Mouse (Mus musculus) spleen, postnatal 14 days (tissue): ENCODE data around the gene Ublcp1.
A peak's percentile ranks its signal among the peaks of the same experiment; 100 is the strongest.
"Not testable (repeated sequence)": the region's sequence is repeated elsewhere in the genome, so short reads cannot be mapped to it uniquely, and the experiment has no call there.

Source experiments
- DNase-seq, 2 experiments: peaks; one replicate each; pipeline ENCODE4 v3.0.0; 2021 to 2022; ENCODE audit warnings: low spot score in 2 of 2

Ublcp1 gene

DNA sequence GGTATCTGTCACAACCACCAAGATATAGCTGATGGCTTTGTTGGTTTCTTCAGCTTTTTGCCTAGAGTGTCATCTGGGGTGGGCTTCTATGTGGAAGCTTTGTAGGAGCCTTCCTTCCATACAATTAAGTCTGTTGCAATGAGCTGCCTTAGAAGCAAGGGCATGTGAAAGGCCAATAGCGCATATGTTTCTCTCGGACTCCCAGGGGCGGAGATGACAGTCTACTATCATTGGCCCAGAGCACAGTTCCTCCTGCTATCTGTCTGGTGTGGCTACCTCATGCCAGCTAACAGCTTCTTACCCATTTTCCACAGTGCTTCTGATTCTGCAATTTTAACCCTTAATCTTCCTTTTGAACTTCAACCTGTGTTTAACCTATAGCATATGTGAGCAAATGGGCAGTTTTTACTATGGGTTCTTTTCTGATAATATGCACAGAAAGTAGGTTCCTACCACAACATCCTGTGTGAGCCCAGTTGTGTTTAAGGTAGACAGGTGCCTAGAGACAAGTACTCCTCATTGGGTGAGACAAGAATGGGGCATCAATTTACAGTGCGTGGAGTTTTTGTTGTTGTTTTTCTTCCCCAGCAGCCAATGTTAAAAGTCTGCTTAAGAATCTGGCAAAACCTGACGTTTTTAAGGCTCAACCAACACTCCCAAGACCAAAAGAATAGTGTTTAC, 24.5 kb upstream of the Ublcp1 start:
- no peak for DNase-seq

DNA sequence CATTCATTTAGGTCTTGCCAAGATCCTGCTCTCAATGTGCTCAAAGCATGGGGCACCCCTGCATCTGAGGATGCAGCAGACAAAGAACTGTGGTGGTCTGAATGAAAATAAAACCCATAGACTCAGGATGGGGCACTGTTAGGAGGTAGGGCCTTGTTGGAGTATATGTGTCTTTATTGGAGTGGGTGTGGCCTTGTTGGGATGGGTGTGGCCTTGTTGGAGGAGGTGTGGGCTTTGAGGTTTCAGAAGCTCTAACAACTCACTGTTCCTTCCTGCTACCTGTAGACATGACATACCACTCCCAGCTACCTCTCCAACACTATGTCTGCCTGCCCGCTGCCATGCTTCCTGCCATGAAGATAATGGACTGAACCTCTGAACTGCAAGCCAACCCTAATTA, 18.8 kb upstream of the Ublcp1 start:
- no peak for DNase-seq

DNA sequence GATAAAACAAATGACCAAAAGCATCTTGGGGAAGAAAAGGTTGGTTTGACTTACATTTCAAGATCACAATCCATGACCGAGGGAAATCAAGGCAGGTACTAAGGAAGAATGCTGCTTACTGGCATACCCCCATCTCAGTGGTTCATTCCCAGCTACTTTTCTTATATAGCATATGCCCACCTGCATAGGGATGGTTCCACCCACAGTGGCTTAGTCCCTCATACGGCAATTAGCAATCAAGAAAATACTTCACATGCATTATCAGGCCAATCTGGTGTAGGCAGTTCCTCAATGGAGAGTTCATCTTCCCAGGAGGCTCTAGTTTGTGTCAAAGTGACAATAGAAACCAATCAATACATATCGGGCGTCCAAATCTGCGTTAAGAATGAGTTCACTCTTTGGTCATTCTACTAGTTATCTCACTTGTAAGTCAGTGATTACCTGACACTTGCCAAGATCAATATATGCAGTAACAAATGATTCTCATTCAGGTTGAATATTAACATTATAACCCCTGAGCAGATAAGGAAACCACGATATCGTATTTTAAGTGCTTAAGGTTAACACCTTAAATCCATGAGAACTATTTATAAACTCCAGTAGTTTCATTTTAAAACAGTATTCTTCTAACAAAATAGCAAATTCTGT, 14.9 kb upstream of the Ublcp1 start:
- no peak for DNase-seq

DNA sequence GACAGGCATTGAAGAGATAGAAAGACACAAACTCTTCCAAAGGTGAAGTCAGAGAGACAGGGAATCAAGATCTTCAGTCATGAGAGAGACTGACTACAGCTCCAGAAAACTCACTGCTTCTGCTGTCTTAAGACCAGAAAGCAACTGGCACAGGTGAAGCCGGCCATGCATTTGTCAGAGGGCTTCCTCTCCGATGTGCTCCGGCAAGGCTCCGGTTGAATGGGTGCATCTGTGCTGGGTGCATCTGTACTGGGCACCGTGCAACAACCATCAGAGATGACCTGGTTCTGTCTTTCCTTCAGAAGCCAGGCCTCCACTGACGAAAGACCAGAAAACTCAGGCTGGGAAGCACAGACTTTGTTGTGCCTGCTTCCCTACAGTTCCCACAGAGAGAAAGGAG, 9.9 kb upstream of the Ublcp1 start:
- DNase-seq = no peak

DNA sequence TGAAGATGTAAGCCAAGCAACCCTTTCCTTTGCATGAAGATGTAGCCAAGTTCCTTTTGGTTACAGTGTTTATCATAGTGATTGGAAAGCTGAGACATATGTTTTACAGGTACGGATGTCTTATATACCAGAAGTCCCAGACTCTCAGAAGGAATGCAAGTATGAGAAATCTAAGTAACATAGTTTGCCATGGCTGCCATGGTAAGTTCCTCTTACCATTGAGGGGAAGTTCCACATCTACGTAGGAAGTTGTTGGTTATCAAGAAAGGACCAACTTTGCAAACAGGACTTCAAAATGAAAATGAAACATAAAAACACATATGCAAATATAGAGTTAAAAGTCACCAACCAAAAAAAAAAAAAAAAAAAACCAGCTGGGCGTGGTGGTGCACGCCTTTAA, 8.1 kb upstream of the Ublcp1 start:
- DNase-seq = no peak

DNA sequence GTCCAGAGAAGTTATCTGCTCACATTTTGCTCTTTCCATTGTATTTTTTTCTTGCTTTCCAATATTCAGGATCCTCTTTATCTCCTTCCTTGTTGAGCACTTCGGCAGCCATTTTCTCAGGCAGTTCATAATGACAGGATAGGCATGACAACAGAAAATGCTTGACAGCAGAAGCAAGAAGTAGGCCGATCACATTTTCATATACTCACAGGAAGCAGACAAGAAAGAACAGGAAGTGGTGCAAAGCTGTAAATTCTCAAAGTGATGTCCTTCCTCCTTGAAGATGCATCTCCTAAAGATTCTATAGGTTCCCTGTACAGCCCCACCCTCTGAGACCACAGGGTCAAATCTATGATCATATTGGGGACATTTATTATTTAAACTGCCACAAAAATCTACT, 6.1 kb upstream of the Ublcp1 start:
- DNase-seq = no peak

DNA sequence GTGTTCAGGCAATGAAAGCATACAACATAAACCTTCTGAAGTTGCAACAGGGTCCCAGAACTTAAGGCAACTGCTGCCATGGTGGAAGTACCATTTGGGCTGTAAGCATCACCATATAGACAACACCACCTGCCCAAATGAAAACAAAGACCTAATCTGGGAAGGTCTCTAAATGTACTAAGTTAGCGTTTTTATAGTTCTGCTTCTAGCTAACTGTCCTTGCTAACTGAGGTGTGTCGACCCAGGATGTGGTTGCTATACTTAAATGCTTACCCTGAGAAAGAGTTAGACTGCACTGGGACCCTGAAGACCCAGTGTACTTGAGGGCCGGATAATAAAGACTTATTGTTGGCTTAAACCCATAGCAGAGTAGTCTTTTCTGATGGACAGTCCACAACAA, 5.2 kb upstream of the Ublcp1 start:
- DNase-seq = no peak

DNA sequence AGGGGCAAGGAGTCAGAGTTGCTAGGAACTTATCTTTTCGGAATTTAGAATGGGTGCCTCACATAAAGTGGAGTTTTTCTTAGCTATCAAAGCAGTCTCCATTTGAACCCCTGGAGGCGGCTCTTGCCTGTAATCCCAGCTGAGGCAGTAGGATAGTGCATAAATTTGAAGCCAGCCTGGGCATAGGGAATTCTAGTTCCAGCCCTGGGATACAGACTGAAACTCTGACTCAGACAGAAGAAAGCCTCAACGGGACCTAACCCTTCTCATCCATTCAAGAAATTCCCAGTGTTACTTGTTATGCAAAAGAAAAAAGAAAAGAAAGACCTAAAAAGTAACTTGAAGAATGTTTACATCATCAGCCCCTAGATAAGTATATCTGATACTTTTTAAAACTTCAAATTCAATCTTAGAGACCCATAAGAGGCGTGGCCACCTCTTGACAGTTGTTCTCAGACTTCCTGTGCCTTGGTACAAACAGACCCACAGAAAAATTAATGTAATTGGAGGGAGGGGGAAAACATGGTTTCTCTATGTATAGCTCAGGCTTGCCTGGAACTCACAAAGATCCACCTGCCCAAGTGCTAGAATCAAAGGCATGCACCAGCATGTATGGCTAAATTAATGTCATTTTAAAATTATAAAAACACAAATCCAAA, 1.2 kb upstream of the Ublcp1 start:
- no peak for DNase-seq

DNA sequence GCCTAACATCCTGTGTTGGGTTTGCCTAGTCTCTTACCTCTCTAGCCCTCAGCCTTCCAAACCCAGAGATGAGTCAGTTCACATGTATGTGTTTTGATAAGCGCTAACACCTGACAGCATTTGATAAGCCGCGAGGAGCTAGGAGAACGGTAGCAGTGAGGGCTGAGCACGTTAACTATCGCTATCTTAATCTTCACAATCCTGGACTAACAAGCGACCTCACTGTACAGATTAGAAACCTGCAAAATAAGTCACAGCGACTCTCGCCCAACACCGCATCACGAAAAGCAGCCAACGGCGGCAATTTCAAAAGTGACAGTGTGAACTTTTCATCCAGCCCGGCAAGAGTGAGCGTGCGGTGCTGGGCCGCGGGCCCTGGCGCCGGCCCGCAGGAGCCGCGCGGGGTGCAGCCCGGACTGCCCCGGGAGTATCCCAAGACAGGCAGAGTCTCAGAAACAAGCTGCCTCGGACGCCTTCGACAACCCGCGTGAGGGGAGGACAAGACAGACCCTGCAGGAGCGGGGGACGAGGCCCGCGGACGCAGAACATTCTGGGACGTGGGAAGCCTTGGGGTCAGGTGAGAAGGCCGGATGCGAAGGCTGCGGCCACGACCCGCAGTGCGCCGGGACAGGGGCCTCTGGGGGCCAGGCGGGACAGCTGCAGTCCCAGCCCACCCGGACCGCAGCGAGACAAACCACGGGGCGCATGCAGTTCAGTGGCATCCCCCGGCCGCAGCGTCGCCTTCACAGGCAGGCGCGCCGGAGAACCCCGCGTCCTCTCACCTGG, 459 bp downstream of the Ublcp1 start:
- no peak for DNase-seq

DNA sequence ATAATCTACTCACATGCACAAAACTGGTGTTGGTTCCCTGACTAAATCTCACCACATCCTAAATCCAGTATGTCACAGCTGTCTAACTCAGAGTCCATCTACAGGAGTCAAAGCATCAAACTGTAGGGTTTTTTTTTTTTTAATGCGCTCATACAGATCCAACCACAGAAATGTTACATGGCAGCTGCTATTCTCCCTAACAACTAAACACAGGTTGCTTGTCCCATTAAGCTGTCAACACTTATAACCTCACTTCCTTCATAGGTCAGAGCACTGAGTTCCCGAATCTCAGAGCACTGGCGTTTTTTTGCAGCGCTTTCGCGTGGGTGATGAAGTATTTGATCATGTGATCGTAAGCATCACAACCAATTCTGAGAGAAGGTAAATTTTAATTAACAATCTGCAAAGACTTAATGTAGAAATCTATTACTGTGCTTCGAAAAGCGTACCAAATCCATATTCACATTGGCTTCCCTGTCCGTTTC, 1.9 kb downstream of the Ublcp1 start:
- no peak for DNase-seq

DNA sequence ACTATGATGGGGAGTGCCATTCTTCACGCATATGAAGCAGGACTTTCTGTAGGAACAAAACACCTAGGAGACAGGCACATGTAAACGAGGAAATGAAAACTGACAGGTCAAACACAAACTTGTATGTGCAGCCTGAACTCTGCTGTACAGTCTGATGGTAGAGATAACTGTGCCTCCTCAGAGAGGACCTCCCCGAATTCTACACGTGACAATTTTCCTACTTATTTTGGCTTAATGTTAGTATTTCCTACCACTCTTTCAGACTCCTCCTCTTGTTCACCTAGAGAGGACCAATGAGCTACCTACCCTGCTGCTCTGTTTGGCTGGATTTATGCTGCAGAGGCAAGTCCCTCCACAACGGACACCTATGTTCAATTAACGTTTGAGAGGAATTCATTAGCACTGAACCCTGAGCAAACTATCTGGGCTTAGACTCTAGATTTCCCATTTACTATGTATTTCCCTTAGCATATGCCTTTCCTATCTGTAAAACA, 3.3 kb downstream of the Ublcp1 start:
- DNase-seq = no peak

DNA sequence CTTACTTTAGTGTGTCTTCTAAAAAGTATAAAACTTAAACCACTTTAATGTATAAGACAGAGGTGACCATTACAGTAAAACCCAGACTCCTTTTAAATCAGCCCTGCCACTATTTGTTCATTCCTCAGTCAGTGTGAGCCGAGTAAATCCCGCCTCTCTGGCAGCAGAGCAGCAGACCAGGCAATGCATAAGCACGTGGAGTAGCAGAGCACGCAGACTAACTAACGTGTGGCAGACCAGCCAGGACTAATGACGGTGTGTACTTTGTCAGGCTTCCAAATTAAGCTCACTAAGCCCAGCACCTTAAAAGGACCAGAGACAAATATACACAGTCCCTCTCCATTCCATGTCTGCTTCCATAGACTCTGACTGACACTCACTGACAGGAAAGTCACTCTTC, 8.8 kb downstream of the Ublcp1 start:
- no peak for DNase-seq

DNA sequence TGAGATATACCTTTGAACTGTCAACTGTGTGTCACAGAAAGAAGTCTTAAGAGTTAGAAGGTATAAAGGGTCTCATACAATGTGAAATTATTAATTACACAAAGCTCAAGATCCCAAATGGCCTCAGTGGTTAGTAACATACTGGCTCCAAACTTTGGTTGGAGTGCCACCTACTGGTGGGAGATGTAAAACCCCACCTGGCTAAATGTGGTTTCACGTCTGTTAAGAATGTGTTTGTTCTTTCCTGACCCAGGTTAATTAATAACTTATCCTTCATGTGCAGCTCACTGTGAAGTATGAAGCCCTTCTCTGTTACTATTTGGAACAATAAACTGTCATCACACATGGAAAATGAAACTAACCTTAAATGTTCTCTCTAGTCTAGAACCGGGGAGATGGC, 16.9 kb downstream of the Ublcp1 start:
- DNase-seq = peak; percentile 27 to 62

DNA sequence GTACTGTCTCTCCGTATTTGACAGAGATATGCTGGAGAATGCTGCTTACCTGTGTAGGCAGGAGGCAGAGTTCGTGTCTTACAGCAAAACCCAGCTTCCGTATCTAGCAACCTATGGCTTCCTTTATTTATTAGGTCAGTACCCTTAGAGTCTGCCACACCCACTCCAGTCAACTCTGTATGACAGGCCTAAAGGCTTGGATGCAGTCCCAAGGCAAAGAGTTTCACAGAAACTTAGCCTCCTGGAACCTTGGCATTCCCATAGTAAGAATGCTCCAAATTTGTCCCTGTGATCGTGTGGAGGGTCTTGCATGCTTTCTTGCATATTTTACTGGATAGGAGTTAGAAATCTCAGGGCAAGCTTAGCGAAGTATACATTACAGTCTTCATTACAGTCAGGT, 18.3 kb downstream of the Ublcp1 start:
- not testable (repeated sequence) for DNase-seq

DNA sequence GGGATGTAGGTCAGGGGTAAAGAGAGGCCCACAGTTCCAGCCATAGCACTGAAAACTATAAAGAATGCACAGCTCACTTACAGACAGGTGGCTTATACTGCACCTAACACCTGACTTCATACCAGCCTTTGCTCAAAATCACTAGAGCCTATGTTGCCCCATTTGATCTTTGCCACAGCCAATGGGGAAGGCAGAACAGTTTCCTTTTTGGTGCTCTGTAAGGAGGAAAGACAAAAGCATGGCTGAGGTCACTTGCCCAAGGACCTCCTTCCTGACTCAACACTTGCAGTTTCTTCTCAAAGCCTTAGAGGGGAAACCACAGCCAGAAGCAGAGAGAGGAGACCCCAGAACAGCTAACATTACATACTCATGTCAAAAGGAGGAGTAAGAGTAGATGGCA, 19.3 kb downstream of the Ublcp1 start:
- no peak for DNase-seq

DNA sequence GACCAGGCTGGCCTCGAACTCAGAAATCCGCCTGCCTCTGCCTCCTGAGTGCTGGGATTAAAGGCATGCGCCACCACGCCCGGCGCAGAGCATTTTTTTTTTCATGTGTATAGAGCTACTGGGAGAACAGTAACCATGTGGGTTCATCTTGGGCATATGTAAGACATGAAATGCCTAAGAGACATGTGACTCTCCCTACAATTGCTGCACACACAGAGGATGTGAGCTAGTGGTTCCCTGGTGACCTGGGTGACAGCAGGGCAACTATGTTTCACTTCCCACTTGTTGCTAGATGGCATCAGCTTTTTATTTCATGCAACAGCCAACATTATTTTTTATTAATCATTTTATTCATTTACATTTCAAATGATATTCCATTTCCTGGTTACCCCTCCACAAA, 32.5 kb downstream of the Ublcp1 start:
- no peak for DNase-seq

DNA sequence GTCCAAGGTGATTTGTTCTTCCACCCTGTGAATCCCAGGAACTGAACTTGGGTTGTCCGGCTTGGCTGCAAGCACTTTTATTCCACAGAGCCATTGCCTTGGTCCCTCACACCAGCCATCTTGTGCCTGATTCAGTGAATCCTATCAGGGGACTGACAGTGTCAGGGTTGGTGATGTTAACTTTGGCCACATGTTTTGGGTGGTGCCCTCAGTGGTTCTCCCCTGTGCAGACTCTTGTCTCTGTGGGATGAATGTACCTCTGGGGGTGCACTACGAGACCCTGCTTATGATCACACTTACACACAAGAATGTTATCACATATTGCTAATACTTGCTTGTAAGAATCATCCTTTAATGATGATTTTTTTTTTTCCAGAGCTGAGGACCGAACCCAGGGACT, 40.3 kb downstream of the Ublcp1 start:
- no peak for DNase-seq

DNA sequence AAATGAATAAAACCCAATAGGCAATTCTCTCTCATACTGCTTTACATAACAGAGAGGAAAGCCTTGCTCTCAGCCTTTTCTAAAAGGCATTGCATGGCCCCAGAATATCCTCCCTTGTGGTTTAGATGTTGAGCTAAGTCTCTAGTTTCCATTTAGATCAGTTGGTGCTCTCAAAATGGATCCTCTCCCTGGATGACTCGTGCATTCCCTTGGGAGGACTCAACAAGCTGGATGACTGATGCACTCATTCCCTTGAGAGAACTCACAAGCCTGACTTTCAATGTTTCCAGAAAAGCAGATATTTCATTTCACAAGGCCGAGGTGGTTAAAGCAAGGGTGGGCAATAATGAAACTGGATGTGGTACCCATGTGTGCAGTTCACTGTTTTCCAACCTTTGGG, 42.3 kb downstream of the Ublcp1 start:
- DNase-seq = no peak

DNA sequence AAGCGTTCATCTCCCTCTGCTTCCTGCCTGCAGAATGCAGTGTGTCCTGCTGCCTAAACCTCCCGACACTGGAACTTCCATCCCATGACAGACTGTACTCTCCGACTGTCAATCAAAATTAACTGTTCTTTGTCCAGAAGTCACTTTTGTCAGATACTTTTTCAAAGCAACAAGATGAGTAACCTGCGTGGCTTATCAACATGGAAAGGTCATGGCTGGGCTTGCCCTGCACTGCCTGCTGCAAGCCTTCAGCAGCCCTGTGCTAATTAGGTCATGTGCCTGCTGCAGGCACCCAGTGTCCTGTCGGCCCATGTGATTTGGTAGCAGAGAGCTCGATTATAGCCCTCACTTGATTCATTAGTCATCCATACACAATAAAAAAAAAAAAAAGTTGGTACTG, 44.7 kb downstream of the Ublcp1 start:
- no peak for DNase-seq

DNA sequence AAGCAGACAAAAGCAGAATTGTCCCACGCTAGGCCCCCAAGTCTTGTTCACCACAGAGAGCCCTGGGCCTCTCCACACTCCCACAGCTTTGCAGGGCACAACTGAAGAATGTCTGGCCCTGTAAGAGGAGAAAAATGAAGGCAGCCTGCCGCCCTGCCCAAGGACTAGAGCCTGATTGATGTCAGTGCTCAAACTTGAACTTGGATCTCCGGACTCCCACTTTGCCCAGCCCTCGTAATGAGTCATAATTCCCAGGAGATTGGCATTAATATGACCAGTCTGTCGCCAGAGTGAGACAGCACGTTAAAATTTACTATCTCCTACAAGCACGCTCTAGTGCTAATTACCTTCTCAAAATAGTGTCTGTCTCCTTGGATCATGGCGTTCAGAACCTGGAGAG, 45.3 kb downstream of the Ublcp1 start:
- DNase-seq = no peak

DNA sequence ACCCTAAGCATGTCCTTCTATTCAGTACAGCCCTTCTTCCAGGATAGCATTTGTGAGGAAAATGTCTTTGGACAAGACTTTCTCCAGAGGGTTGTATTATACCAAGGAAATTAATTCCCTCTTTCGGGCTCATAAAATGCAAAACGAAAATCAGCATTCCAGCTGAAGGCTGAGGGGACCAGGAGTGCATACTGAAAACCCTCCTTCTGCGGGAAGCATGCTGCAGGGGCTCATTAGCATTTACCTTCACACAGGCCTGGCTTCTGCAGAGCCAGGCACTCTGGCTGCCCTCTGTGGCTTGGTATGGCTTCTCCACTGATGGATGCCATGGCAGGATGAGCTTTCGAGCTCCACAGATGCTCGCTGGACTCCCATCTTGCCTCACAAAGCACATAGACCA, 46.3 kb downstream of the Ublcp1 start:
- DNase-seq = no peak

DNA sequence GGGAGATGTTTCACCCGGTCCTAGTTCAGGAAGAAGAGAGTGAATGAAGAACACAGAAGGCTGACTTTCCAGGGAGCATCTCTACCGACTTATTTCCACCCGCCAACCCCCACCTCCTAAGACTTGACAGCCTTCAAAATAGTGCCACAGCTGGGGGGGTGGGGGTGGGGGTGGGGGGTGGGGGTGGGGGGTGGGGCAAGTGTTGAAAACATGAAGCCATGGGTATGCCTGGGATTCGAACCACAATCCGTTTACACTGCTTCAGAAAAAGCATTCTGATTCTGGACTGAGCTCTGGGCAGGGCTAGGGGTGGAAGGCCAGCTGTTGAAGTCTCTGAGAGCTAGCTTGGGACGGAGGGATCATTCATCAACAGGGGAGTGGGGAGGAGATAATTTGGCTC, 47.0 kb downstream of the Ublcp1 start:
- no peak for DNase-seq
